Mouse (Mus musculus): Measurements from ENCODE around the gene Mthfd1.

The Mthfd1 gene

GRCm38 (mm10) chr12:76255499-76255875 lies 389 bp downstream of the Mthfd1 start:
- Histone ChIP-seq H3K4me3 (replicated peaks; ENCODE audit: low read length) (peak overlapping the region; percentile 97), H3K9me3 (ENCODE audit: low read length) (no peaks in the 10 kb centered on the region), H3K36me3 (ENCODE audit: insufficient read depth, low read length) (peaks cover 26% of the 10 kb centered on the region), H3K4me1 (replicated peaks; ENCODE audit: low read depth, low read length) (peaks cover 71% of the 10 kb centered on the region), H3K27me3 (ENCODE audit: insufficient read depth, low read length) (no peaks in the 10 kb centered on the region)
- TF ChIP-seq POU5F1 (IDR thresholded peaks at IDR 0.05; ENCODE audit: borderline replicate concordance, low read length), result no peak
- TF ChIP-seq CTCF (conservative IDR thresholded peaks at IDR 0.05; ENCODE audit: low read length), result no peak
- no peak for TF ChIP-seq NANOG (IDR thresholded peaks at IDR 0.05; ENCODE audit: borderline replicate concordance, low read length)

GRCm38 (mm10) chr12:76256114-76256843 lies 1.2 kb downstream of the Mthfd1 start:
- H3K9me3 ChIP-seq (ENCODE audit: low read length), result no peaks in the 10 kb centered on the region
- no peaks in the 10 kb centered on the region for H3K27me3 ChIP-seq (ENCODE audit: insufficient read depth, low read length)
- peaks cover 73% of the 10 kb centered on the region for H3K4me1 ChIP-seq (replicated peaks; ENCODE audit: low read depth, low read length)
- H3K36me3 ChIP-seq (ENCODE audit: insufficient read depth, low read length), result peaks cover 29% of the 10 kb centered on the region
- peak overlapping the region; percentile 97 for H3K4me3 ChIP-seq (replicated peaks; ENCODE audit: low read length)
- no peak for TF ChIP-seq POU5F1 (IDR thresholded peaks at IDR 0.05; ENCODE audit: borderline replicate concordance, low read length)
- no peak for TF ChIP-seq CTCF (conservative IDR thresholded peaks at IDR 0.05; ENCODE audit: low read length)
- no peak for TF ChIP-seq NANOG (IDR thresholded peaks at IDR 0.05; ENCODE audit: borderline replicate concordance, low read length)

- peaks cover 71% of the 10 kb centered on the region for H3K36me3 ChIP-seq (ENCODE audit: insufficient read depth, low read length)
- TF ChIP-seq CTCF (conservative IDR thresholded peaks at IDR 0.05; ENCODE audit: low read length), result no peak
- no peak for TF ChIP-seq NANOG (IDR thresholded peaks at IDR 0.05; ENCODE audit: borderline replicate concordance, low read length)
- TF ChIP-seq POU5F1 (IDR thresholded peaks at IDR 0.05; ENCODE audit: borderline replicate concordance, low read length), result no peak
- no peaks in the 10 kb centered on the region for H3K27me3 ChIP-seq (ENCODE audit: insufficient read depth, low read length)
- peak overlapping the region; percentile 8; the same call in 1 of the 2 replicates for H3K4me3 ChIP-seq (replicated peaks; ENCODE audit: low read length)
- no peaks in the 10 kb centered on the region for H3K9me3 ChIP-seq (ENCODE audit: low read length)
- peaks cover 85% of the 10 kb centered on the region for H3K4me1 ChIP-seq (replicated peaks; ENCODE audit: low read depth, low read length)
These were observed 5.6 kb downstream of the Mthfd1 start for GRCm38 (mm10) chr12:76260673-76261072.

GRCm38 (mm10) chr12:76261556-76261955 lies 6.5 kb downstream of the Mthfd1 start:
- no peak for TF ChIP-seq NANOG (IDR thresholded peaks at IDR 0.05; ENCODE audit: borderline replicate concordance, low read length)
- TF ChIP-seq CTCF (conservative IDR thresholded peaks at IDR 0.05; ENCODE audit: low read length), result no peak
- TF ChIP-seq POU5F1 (IDR thresholded peaks at IDR 0.05; ENCODE audit: borderline replicate concordance, low read length), result no peak
- Histone ChIP-seq H3K4me1 (replicated peaks; ENCODE audit: low read depth, low read length) (peaks cover 85% of the 10 kb centered on the region), H3K36me3 (ENCODE audit: insufficient read depth, low read length) (peaks cover 79% of the 10 kb centered on the region), H3K4me3 (replicated peaks; ENCODE audit: low read length) (peak overlapping the region; percentile 35), H3K9me3 (ENCODE audit: low read length) (no peaks in the 10 kb centered on the region), H3K27me3 (ENCODE audit: insufficient read depth, low read length) (no peaks in the 10 kb centered on the region)

- Histone ChIP-seq H3K36me3 (ENCODE audit: insufficient read depth, low read length) (peaks cover 77% of the 10 kb centered on the region), H3K4me3 (replicated peaks; ENCODE audit: low read length) (no peak overlapping the region), H3K4me1 (replicated peaks; ENCODE audit: low read depth, low read length) (peaks cover 86% of the 10 kb centered on the region), H3K9me3 (ENCODE audit: low read length) (no peaks in the 10 kb centered on the region), H3K27me3 (ENCODE audit: insufficient read depth, low read length) (no peaks in the 10 kb centered on the region)
- TF ChIP-seq POU5F1 (IDR thresholded peaks at IDR 0.05; ENCODE audit: borderline replicate concordance, low read length), result no peak
- no peak for TF ChIP-seq NANOG (IDR thresholded peaks at IDR 0.05; ENCODE audit: borderline replicate concordance, low read length)
These were observed 7.8 kb downstream of the Mthfd1 start for GRCm38 (mm10) chr12:76262918-76263317.

- Histone ChIP-seq H3K27me3 (ENCODE audit: insufficient read depth, low read length) (no peaks in the 10 kb centered on the region), H3K4me3 (replicated peaks; ENCODE audit: low read length) (no peak overlapping the region), H3K9me3 (ENCODE audit: low read length) (no peaks in the 10 kb centered on the region), H3K36me3 (ENCODE audit: insufficient read depth, low read length) (peaks cover 79% of the 10 kb centered on the region), H3K4me1 (replicated peaks; ENCODE audit: low read depth, low read length) (peaks cover 87% of the 10 kb centered on the region)
- TF ChIP-seq NANOG (IDR thresholded peaks at IDR 0.05; ENCODE audit: borderline replicate concordance, low read length), result no peak
- TF ChIP-seq POU5F1 (IDR thresholded peaks at IDR 0.05; ENCODE audit: borderline replicate concordance, low read length), result no peak
- no peak for TF ChIP-seq CTCF (conservative IDR thresholded peaks at IDR 0.05; ENCODE audit: low read length)
These were observed 8.8 kb downstream of the Mthfd1 start for GRCm38 (mm10) chr12:76263876-76264275.

- Histone ChIP-seq H3K9me3 (ENCODE audit: low read length) (no peaks in the 10 kb centered on the region), H3K4me1 (replicated peaks; ENCODE audit: low read depth, low read length) (peaks cover 87% of the 10 kb centered on the region), H3K27me3 (ENCODE audit: insufficient read depth, low read length) (no peaks in the 10 kb centered on the region), H3K36me3 (ENCODE audit: insufficient read depth, low read length) (peaks cover 79% of the 10 kb centered on the region), H3K4me3 (replicated peaks; ENCODE audit: low read length) (no peak overlapping the region)
- TF ChIP-seq POU5F1 (IDR thresholded peaks at IDR 0.05; ENCODE audit: borderline replicate concordance, low read length) (no peak), CTCF (conservative IDR thresholded peaks at IDR 0.05; ENCODE audit: low read length) (no peak), NANOG (IDR thresholded peaks at IDR 0.05; ENCODE audit: borderline replicate concordance, low read length) (no peak)
These were observed 9.3 kb downstream of the Mthfd1 start for GRCm38 (mm10) chr12:76264325-76264965.

GRCm38 (mm10) chr12:76265001-76265400 lies 9.9 kb downstream of the Mthfd1 start:
- Histone ChIP-seq H3K4me1 (replicated peaks; ENCODE audit: low read depth, low read length) (peaks cover 89% of the 10 kb centered on the region), H3K4me3 (replicated peaks; ENCODE audit: low read length) (no peak overlapping the region), H3K27me3 (ENCODE audit: insufficient read depth, low read length) (no peaks in the 10 kb centered on the region), H3K9me3 (ENCODE audit: low read length) (no peaks in the 10 kb centered on the region), H3K36me3 (ENCODE audit: insufficient read depth, low read length) (peaks cover 84% of the 10 kb centered on the region)
- no peak for TF ChIP-seq CTCF (conservative IDR thresholded peaks at IDR 0.05; ENCODE audit: low read length)
- no peak for TF ChIP-seq POU5F1 (IDR thresholded peaks at IDR 0.05; ENCODE audit: borderline replicate concordance, low read length)
- no peak for TF ChIP-seq NANOG (IDR thresholded peaks at IDR 0.05; ENCODE audit: borderline replicate concordance, low read length)

Data from E14TG2a.4 (cell line).